Mouse (Mus musculus) intestine, embryonic 16.5 days (tissue): ENCODE data around the gene Olfr1122. TPM values are rescaled to one million over a fixed set of nuclear protein-coding genes. Genes with fewer than 3 reads are reported as not detected.

Experiments
- ATAC-seq: fragments of 200-750 bp; cut with Nextera tagmentation; 2 replicates; pipeline ENCODE4 v1.8.0; 2017; ENCODE audit warnings: moderate TSS enrichment, moderate library complexity
- H3K27ac ChIP-seq: fragments of 300-500 bp; sonication (generic); 2 replicates; pipeline ENCODE4 v1.5.1; 2014; ENCODE audit warnings: mild to moderate bottlenecking, low read length
- H3K27me3 ChIP-seq: fragments of 300-500 bp; sonication (generic); replicated peaks from 2 replicates; pipeline ENCODE4 v1.6.1; 2014; ENCODE audit warnings: low read length, control low read depth, mixed read lengths; ENCODE audit not compliant: control insufficient read depth, insufficient read depth
- H3K36me3 ChIP-seq: fragments of 300-500 bp; sonication (generic); 2 replicates; pipeline ENCODE4 v1.6.1; 2014; ENCODE audit warnings: low read length, control low read depth; ENCODE audit not compliant: control insufficient read depth, insufficient read depth
- H3K4me1 ChIP-seq: fragments of 300-500 bp; sonication (generic); 2 replicates; pipeline ENCODE4 v1.6.1; 2014; ENCODE audit warnings: low read length, control low read depth, mixed read lengths; ENCODE audit not compliant: control insufficient read depth, insufficient read depth
- H3K4me2 ChIP-seq: fragments of 300-500 bp; sonication (generic); 2 replicates; pipeline ENCODE4 v1.6.1; 2014; ENCODE audit warnings: low read depth, low read length, control low read depth
- H3K4me3 ChIP-seq: fragments of 300-500 bp; sonication (generic); 2 replicates; pipeline ENCODE4 v1.5.1; 2014; ENCODE audit warnings: mild to moderate bottlenecking, low read length
- H3K9ac ChIP-seq: fragments of 300-500 bp; sonication (generic); 2 replicates; pipeline ENCODE4 v1.6.1; 2014; ENCODE audit warnings: low read depth, low read length
- H3K9me3 ChIP-seq: fragments of 300-500 bp; sonication (generic); 2 replicates; pipeline ENCODE4 v1.6.1; 2016; ENCODE audit warnings: low read length, control low read depth; ENCODE audit not compliant: control insufficient read depth
- WGBS: fragments of 180-500 bp; shearing (Covaris S2); extraction: QIAGEN DNeasy Blood & Tissue Kit; methylation state at CpG from one replicate; pipeline ENCODE4 v1.1.7; 2014; 5-methylcytosine and 5-hydroxymethylcytosine counted together
- polyA plus RNA-seq: library from polyadenylated mRNA; unstranded; fragments of >200 nt; fragmentation: Nextera tagmentation; extraction: Ambion mirVana; gene quantifications from 2 replicates; pipeline ENCODE4 v1.2.1, GENCODE M21; 2015

The Olfr1122 gene
- polyA plus RNA-seq, 1 experiment from 2014 or later = not detected

- Histone ChIP-seq H3K4me3 (no peak overlapping the region), H3K36me3 (no peaks in the 10 kb centered on the region), H3K27ac (no peak overlapping the region), H3K4me1 (no peaks in the 10 kb centered on the region), H3K9ac (no peak overlapping the region), H3K9me3 (no peaks in the 10 kb centered on the region), H3K4me2 (no peak overlapping the region), H3K27me3 (no peaks in the 10 kb centered on the region)
- WGBS = 92% methylated on average over 16 of the region's 16 CpGs
- no peak for ATAC-seq
Measured at GRCm38 (mm10) chr2:87437731-87438130, 52.1 kb downstream of the Olfr1122 start.

Other genes with a start within 250 kb of the Olfr1122 start
- not detected in 2 replicates for gene Olfr1110, start 245.5 kb upstream of the Olfr1122 start, polyA plus RNA-seq
- not detected in 2 replicates for gene Olfr1111, start 233.2 kb upstream of the Olfr1122 start, polyA plus RNA-seq
- not detected in 2 replicates for gene Olfr1112, start 198.1 kb upstream of the Olfr1122 start, polyA plus RNA-seq
- not detected in 2 replicates for gene Olfr1113, start 176.9 kb upstream of the Olfr1122 start, polyA plus RNA-seq
- not detected in 2 replicates for gene Olfr1115, start 137.8 kb upstream of the Olfr1122 start, polyA plus RNA-seq
- gene Olfr1116, start 118.3 kb upstream of the Olfr1122 start, polyA plus RNA-seq = not detected in 2 replicates
- not detected in 2 replicates for gene Olfr1118, start 78.3 kb upstream of the Olfr1122 start, polyA plus RNA-seq
- gene Olfr1120, start 31.0 kb upstream of the Olfr1122 start, polyA plus RNA-seq = not detected in 2 replicates
- not detected in 2 replicates for gene Olfr1121, start 16.0 kb upstream of the Olfr1122 start, polyA plus RNA-seq
- not detected in 2 replicates for gene Olfr1123, start 30.8 kb downstream of the Olfr1122 start, polyA plus RNA-seq
- gene Olfr1124, start 44.4 kb downstream of the Olfr1122 start, polyA plus RNA-seq = not detected in 2 replicates
- gene Olfr1126, start 68.1 kb downstream of the Olfr1122 start, polyA plus RNA-seq = not detected in 2 replicates
- gene Pramel7, start 111.2 kb downstream of the Olfr1122 start, polyA plus RNA-seq = not detected in 2 replicates
- not detected in 2 replicates for gene Pramel6, start 120.7 kb downstream of the Olfr1122 start, polyA plus RNA-seq
- gene Olfr153, start 145.9 kb downstream of the Olfr1122 start, polyA plus RNA-seq = not detected in 2 replicates
- gene Olfr1128, start 159.7 kb downstream of the Olfr1122 start, polyA plus RNA-seq = not detected in 2 replicates
- gene Olfr1129, start 188.1 kb downstream of the Olfr1122 start, polyA plus RNA-seq = not detected in 2 replicates
- not detected in 2 replicates for gene Olfr1130, start 220.4 kb downstream of the Olfr1122 start, polyA plus RNA-seq
- not detected in 2 replicates for gene Olfr1131, start 241.3 kb downstream of the Olfr1122 start, polyA plus RNA-seq